Mouse (Mus musculus) brain, embryonic 14.5 days (tissue): ENCODE results near the gene Rpl10.

Experiments used
- CTCF ChIP-seq: fragments of 200-500 bp; IDR thresholded peaks from 2 replicates; pipeline ENCODE4 v1.5.1; 2012; ENCODE audit warnings: inconsistent platforms, mild to moderate bottlenecking, moderate library complexity, borderline replicate concordance; ENCODE audit not compliant: insufficient read depth, insufficient read length; ENCODE audit errors: extremely low read depth
- POLR2A ChIP-seq: fragments of 200-500 bp; IDR thresholded peaks from 2 replicates; pipeline ENCODE4 v1.6.1; 2012; ENCODE audit warnings: mild to moderate bottlenecking, inconsistent platforms, borderline replicate concordance; ENCODE audit not compliant: poor library complexity, insufficient read depth, insufficient read length, severe bottlenecking; ENCODE audit errors: extremely low read depth

- TF ChIP-seq CTCF (no peak), POLR2A (no peak)
These were observed 3.1 kb downstream of the Rpl10 start for GRCm38 (mm10) chrX:74273422-74274322.
